Comparison of ENCODE assay signal across 8 mouse cellular contexts in genomic region chr19:23133427-23134094, GRCm38 (mm10). TPM values are rescaled to one million over a fixed set of nuclear protein-coding genes. Genes with fewer than 3 reads are reported as not detected.
DNase-seq lines count a peak whose midpoint lies in the region; ATAC-seq lines count a peak whose summit lies in the region.

No protein-coding gene starts in this region.

- H3K27me3 ChIP-seq in forebrain, embryonic 16.5 days (replicated peaks; ENCODE audit: control insufficient read depth, insufficient read depth, low read length) = peaks cover 23% of the 10 kb centered on the region
- H3K27me3 ChIP-seq in liver, embryonic 15.5 days = peaks cover 72% of the 10 kb centered on the region
- H3K27me3 ChIP-seq in stomach, embryonic 14.5 days (ENCODE audit: control insufficient read depth, insufficient read depth, low read length) = 0 out of 2 replicates have a peak, but pooled peaks cover 3% of the 10 kb centered on the region

- H3K9me3 ChIP-seq in forebrain, embryonic 16.5 days (ENCODE audit: control insufficient read depth, low read length) = no peaks in the 10 kb centered on the region
- H3K9me3 ChIP-seq in liver, embryonic 15.5 days (replicated peaks) = no peaks in the 10 kb centered on the region
- H3K9me3 ChIP-seq in stomach, embryonic 14.5 days (ENCODE audit: control insufficient read depth, low read depth, low read length) = no peaks in the 10 kb centered on the region

- no peaks in the 10 kb centered on the region for H3K36me3 ChIP-seq in forebrain, embryonic 16.5 days (ENCODE audit: control insufficient read depth, insufficient read depth)
- no peaks in the 10 kb centered on the region for H3K36me3 ChIP-seq in liver, embryonic 15.5 days (replicated peaks)
- no peaks in the 10 kb centered on the region for H3K36me3 ChIP-seq in stomach, embryonic 14.5 days (ENCODE audit: control insufficient read depth, insufficient read depth, low read length)

- no peak overlapping the region; the same call in 1 of the 2 replicates for H3K4me3 ChIP-seq in forebrain, embryonic 16.5 days (replicated peaks; ENCODE audit: low read length)
- no peak overlapping the region for H3K4me3 ChIP-seq in liver, embryonic 15.5 days (replicated peaks)
- H3K4me3 ChIP-seq in stomach, embryonic 14.5 days (ENCODE audit: low read depth, low read length) = no peak overlapping the region

- peaks cover 31% of the 10 kb centered on the region for H3K4me1 ChIP-seq in forebrain, embryonic 16.5 days (replicated peaks; ENCODE audit: control insufficient read depth, insufficient read depth, low read length)
- peaks cover 39% of the 10 kb centered on the region for H3K4me1 ChIP-seq in liver, embryonic 15.5 days (replicated peaks)
- H3K4me1 ChIP-seq in stomach, embryonic 14.5 days (ENCODE audit: control insufficient read depth, insufficient read depth, low read length) = peaks cover 8% of the 10 kb centered on the region; the same call in 1 of the 2 replicates

- peak; percentile 25 to 52 for DNase-seq in layer of hippocampus, adult 8-10 months (ENCODE audit: low spot score in 2 of 2)
- no peak for DNase-seq in layer of hippocampus, postnatal 25 days (ENCODE audit: extremely low spot score in 1 of 2, low spot score in 1 of 2)
- DNase-seq in adrenal gland, postnatal 14 days = peak; percentile 84
- no peak for DNase-seq in gastrocnemius, postnatal 14 days

- no peak; the same call in 1 of the 2 replicates for ATAC-seq in forebrain, embryonic 16.5 days
- ATAC-seq in liver, embryonic 15.5 days (ENCODE audit: insufficient read depth) = no peak
- no peak for ATAC-seq in stomach, embryonic 14.5 days (ENCODE audit: insufficient number of reproducible peaks, insufficient read depth, low FRiP score, low read depth)
- no peak for ATAC-seq in erythroblast, adult 5-6 weeks (replicated peaks; ENCODE audit: low FRiP score, poor library complexity, severe bottlenecking)

- H3K4me2 ChIP-seq in forebrain, embryonic 16.5 days (ENCODE audit: low read length) = peak overlapping the region; percentile 99
- peak overlapping the region; percentile 80; the same call in 1 of the 2 replicates for H3K4me2 ChIP-seq in liver, embryonic 15.5 days
- H3K4me2 ChIP-seq in stomach, embryonic 14.5 days (replicated peaks; ENCODE audit: low read depth, low read length) = peak overlapping the region; percentile 91

- no peak overlapping the region for H3K9ac ChIP-seq in forebrain, embryonic 16.5 days (replicated peaks; ENCODE audit: low read depth, low read length)
- H3K9ac ChIP-seq in liver, embryonic 15.5 days = no peak overlapping the region
- H3K9ac ChIP-seq in stomach, embryonic 14.5 days (replicated peaks; ENCODE audit: low read depth, low read length) = no peak overlapping the region

- intact Hi-C loops in gastrocnemius, postnatal 14 days (cut with DNase I; ENCODE audit: low total_unique reads) = no loop called here

- WGBS in forebrain, embryonic 16.5 days = 8% methylated on average over 9 of the region's 9 CpGs
- whole genome bisulfite sequencing in liver, embryonic 15.5 days (ENCODE audit: insufficient replicate concordance) = 40% methylated on average over 9 of the region's 9 CpGs
- 23% methylated on average over 9 of the region's 9 CpGs for WGBS in stomach, embryonic 14.5 days

- H3K27ac ChIP-seq in forebrain, embryonic 16.5 days (ENCODE audit: low read length) = no peak overlapping the region
- no peak overlapping the region for H3K27ac ChIP-seq in liver, embryonic 15.5 days (replicated peaks)
- H3K27ac ChIP-seq in stomach, embryonic 14.5 days (ENCODE audit: low read length) = peak overlapping the region; percentile 23; the same call in 1 of the 2 replicates

RNA-seq across cellular contexts. Expression of gene Klf9, which starts 7.5 kb away (rescaled TPM):
- total RNA-seq in layer of hippocampus, adult 8-10 months (2022) = 100 to 1,000 TPM; 136 to 156 (median 140) TPM
- total RNA-seq in layer of hippocampus, postnatal 25 days (2021) = 100 to 1,000 TPM; 157 to 184 TPM
- 104 and 116 TPM in 2 replicates for total RNA-seq in adrenal gland, postnatal 14 days (2021)
- 2.2 and 2.6 TPM in 2 replicates for polyA plus RNA-seq in forebrain, embryonic 16.5 days (2015; fragmentation: Nextera tagmentation; extraction: Ambion mirVana)
- 1.1 and 1.3 TPM in 2 replicates for polyA plus RNA-seq in liver, embryonic 15.5 days (2015; fragmentation: Nextera tagmentation; extraction: Ambion mirVana)
- polyA plus RNA-seq in stomach, embryonic 14.5 days (2014; fragmentation: Nextera tagmentation; extraction: Ambion mirVana) = 3.8 and 4.8 TPM in 2 replicates
- total RNA-seq in erythroblast, adult 5-6 weeks (2015; ENCODE audit: low replicate concordance) = 2.5 TPM in 2 replicates
- total RNA-seq in erythroblast, adult 5-6 weeks (2017; ENCODE audit: low replicate concordance) = 1.8 and 6.1 TPM in 2 replicates
- total RNA-seq in gastrocnemius, postnatal 14 days (2021) = 100 to 1,000 TPM in 1 of 2 experiments, 10 to 100 TPM in 1; 80.5 to 128 TPM

Comparison
In these comparisons a context has a peak if more than half of its experiments do, and no peak if none do; other contexts are left out.
1. DNase-seq: peak in layer of hippocampus, adult 8-10 months (2 of 2) and adrenal gland, postnatal 14 days (single experiment); none in layer of hippocampus, postnatal 25 days (0 of 2) and gastrocnemius, postnatal 14 days (single experiment).
2. RNA of gene Klf9, which starts 7.5 kb away (total RNA-seq): 157 to 184 TPM in layer of hippocampus, postnatal 25 days, 136 to 156 TPM in layer of hippocampus, adult 8-10 months, 80.5 to 128 TPM in gastrocnemius, postnatal 14 days and 104 to 116 TPM in adrenal gland, postnatal 14 days; 1.8 to 6.1 TPM in erythroblast, adult 5-6 weeks; every median in the first group is over 10 times any median in the second.
3. Peak in every context shown above with its lines, with median percentiles within 50 percentile points of each other: H3K4me2 ChIP-seq.